Mouse (Mus musculus) lung, postnatal 10 days (tissue): ENCODE data around the gene Hacd1.
A peak's percentile ranks its signal among the peaks of the same experiment; 100 is the strongest.
"Not testable (repeated sequence)": the region's sequence is repeated elsewhere in the genome, so short reads cannot be mapped to it uniquely, and the experiment has no call there.

Experiments used
- DNase-seq: peaks from one replicate; pipeline ENCODE4 v3.0.0; 2021

Gene Hacd1

DNA sequence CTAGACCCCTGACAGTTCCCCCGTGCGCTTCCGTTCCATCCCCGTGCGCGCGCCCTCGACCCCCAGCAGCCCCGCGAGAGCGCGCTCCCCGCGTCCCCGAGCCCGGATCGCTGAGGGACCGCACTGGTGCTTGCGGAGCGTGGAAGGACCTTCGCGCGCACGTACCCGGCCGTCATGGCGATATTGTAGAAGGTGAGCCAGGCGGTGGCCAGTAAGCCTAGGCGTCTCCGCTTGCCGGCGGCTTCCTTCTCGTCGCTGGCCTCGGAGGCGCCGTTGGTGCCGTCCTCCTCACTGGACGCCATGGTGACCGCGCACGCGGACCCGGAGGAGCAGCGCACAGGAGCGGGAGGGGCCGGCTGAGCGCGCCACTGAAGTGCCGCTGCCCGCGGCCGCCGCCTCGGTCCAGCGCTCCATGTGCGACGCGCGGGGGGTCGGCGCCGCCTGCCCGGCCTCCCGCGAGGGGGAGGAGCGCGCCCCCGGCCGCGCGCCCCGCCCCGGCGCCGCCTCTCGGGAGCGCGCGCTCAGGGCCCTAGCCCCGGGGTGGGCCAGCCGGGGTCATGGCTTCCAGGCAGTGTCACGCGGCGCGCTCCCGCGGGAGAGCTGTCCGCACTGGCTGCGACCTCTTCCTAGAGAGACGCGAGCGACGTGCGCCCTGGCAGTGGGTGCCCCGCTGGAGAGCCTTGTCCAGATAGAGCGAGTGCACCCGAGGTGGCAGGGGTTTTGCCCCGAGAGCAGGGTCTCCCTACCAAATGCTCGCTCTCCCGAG lies at the start of gene Hacd1:
Gene Hacd1, minus strand, starts transcription at position 570 of the 766 bp plus-strand sequence.
- DNase-seq: peak; percentile 88

GRCm38 (mm10) chr2:14103924-14104323 lies 48.0 kb upstream of the Hacd1 start:
- no peak for DNase-seq

DNA sequence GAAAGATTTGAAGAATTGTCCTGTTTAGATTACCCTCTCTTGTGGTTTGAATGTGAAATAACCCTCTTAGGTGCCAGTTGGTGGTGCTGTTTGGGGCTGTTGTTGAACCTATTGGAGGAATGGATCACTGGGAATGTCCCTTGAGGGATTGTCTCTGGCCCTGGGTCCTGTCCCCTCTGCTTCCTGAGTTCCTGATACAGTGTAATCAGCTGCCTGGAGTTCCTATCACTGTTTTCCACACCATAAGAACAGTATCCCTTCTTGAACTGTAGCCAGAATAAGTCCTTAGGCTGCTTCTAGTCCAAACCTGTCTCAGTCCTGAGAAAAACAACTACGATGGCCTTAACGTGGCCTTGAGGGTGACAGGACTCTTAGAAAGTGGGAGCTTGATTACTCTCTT lies 46.7 kb upstream of the Hacd1 start:
- DNase-seq: no peak

- no peak for DNase-seq
Observed at GRCm38 (mm10) chr2:14100533-14100932, 44.6 kb upstream of the Hacd1 start.

DNA sequence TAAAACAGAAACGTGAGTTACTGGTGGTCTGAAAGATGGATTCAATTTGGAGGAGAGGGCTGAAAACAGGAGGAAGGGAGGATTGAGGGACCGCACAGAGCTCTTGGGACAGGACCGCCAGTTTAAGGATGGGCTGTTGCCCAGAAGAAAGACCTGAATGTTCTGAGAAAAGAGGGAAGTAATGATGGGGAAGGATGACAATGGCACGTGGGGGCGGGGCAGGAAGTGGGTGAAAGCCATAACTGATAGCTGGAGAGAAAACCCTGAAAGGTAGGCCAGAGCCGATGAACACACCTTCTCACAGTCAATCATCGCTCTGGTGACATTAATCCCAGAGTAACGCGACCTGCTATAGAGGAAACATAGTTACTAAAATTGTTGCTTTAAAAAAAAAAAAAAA lies 22.6 kb upstream of the Hacd1 start:
- not testable (repeated sequence) for DNase-seq

- DNase-seq: no peak
Observed at GRCm38 (mm10) chr2:14074221-14074901, 18.4 kb upstream of the Hacd1 start.

DNA sequence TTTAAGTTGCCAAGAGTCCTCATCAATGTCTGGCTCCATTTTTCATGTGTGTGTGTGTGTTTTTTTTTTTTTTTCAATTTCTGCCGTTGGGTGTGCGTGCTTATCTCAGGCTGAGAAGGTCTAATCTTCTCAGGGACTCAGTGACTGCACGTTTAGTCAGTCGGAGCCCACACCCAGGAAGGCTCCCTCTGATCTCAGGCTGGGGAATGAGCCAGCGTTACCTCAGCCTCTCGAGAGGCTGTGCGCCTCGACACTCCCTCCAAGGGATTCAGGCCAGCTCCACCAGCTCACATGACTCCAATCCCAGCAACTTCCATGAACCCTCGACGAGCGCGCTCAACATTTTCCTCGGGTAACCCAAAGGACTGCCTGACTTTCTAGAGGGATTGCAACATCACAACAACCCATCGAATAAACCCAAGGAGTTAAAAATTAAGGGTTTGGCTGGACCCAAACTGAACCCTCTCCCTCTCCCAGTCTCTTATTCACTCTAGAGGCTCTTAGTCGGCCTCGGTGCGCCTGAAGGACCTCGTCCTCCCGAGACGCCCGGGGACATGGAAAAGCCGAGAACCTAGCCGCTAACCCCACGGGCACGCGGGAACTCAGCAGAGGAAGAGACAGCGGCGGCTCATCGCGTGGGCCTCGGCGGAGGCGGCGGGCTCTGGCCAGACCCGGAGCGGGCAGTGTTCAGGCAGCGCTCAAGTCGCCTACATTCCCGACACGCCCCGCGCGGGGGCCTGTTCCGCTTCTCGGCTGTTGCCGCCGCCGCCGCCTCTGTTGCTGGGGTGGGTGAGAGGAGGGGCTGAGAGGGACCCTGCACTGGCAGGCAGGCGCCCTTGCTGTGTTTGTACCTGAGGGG lies 17.7 kb upstream of the Hacd1 start, which contains the start of gene Stam:
Gene Stam, plus strand, starts transcription at position 737 of the 859 bp plus-strand sequence.
- peak; percentile 92 for DNase-seq

DNA sequence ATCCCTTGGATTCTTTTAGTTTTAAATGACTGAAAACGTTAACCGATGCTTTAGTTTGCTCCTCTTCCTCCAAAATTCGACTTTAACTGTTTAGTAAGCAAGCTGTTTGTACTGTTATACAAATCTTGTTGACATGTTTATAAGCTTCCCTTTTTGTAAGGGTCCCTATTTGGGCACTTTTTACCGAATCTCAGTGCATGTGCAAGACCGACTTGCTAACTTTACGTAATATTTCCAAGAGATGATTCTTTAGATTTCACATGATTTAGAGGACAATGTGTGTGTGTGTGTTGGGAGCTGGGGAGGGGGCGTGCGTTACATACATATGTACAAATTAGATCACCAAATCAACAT lies 17.1 kb upstream of the Hacd1 start:
- no peak for DNase-seq

DNA sequence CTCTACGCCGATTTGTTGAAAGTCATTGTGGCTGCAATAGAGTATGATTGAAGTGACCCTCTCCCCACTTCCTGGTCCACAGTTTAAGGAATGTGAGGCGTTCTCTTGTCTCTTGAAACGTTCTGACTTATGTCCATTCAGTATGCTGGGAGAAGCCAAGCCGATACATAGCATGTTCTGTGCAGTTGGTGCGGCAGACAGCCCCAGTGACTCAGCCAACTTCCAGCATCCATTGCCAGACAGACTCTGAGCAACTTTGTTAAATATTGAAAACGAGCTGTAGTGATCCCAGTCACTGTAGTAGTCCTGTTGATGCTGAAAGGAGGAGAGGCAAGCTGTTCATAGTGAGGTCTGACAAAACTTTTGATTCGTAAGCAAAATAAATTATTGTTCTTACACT lies 14.5 kb upstream of the Hacd1 start:
- no peak for DNase-seq

DNA sequence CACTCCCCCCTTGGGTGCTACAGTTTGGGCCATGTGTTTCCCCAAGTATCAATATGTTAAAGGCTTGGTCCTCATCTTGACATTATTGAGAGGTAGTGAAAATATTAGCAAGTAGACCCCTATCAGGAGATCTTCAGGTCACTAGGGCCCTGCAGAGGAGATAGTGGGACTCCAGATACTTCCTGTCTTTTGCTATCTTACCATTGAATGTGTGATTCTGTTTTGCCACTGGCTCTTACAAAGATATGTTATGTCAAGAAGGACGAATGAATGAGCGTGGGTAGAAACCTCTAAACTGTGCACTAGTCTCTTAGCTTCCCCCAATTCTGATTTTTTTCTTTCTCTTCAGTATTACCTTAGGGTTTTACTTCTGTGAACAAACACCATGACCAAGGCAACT lies 13.1 kb upstream of the Hacd1 start:
- no peak for DNase-seq

- no peak for DNase-seq
Observed at GRCm38 (mm10) chr2:14065704-14066650, 10.0 kb upstream of the Hacd1 start.

- peak; percentile 77 for DNase-seq
Observed at GRCm38 (mm10) chr2:14055168-14055565, 768 bp downstream of the Hacd1 start.

- no peak for DNase-seq
Observed at GRCm38 (mm10) chr2:14054716-14055115, 1.2 kb downstream of the Hacd1 start.

GRCm38 (mm10) chr2:14054163-14054562 lies 1.8 kb downstream of the Hacd1 start:
- DNase-seq: no peak

- DNase-seq: no peak
Observed at GRCm38 (mm10) chr2:14053618-14054017, 2.3 kb downstream of the Hacd1 start.

GRCm38 (mm10) chr2:14048808-14049207 lies 7.1 kb downstream of the Hacd1 start:
- no peak for DNase-seq

DNA sequence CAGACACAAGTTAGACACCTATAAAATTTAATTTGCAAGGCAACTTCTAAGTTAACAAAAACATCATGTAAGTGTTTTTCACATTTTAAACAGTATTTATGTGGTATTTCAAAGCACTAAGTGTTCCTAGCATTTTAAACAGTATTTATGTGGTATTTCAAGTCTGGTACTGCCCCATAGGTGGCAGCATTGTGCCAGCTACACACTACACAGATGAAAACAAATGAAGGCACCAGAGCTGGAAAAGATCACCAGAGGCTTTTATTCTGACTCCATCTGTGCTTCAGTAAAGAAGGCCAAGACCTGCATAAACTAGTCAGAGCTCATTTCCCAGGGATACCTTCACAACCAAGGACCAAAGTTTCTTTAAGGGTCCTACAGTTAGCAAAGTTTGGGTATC lies 7.6 kb downstream of the Hacd1 start:
- peak; percentile 72 for DNase-seq

DNA sequence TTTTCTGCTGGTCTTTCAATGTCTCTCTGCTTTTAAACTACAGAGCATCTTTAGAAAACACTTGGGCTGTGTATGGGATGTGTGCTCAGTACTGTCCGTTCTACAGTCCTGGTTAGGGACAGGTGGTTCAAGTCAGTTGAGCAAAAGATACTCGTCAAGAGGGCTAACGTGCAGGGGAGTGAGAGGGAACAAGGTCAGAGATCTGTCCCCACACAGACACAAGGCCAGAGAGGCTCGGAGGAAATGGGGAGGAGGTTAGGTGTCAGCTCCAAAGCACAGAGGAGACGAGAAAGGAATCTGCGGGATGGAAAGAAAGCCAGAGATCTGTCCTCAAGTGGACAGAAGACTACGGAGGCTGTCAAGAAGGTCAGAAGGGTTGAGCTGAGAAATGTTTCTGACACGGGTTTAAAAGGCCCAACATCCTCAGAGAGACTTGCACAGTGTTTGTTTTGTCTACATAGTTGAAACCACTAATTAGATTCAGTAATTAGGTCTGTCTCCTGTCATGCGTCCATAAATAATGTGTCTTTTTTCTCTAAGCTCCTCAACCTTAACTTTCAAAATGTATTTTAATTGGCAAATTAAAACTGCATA lies 12.3 kb downstream of the Hacd1 start:
- no peak for DNase-seq

GRCm38 (mm10) chr2:14043011-14043410 lies 12.9 kb downstream of the Hacd1 start:
- no peak for DNase-seq

DNA sequence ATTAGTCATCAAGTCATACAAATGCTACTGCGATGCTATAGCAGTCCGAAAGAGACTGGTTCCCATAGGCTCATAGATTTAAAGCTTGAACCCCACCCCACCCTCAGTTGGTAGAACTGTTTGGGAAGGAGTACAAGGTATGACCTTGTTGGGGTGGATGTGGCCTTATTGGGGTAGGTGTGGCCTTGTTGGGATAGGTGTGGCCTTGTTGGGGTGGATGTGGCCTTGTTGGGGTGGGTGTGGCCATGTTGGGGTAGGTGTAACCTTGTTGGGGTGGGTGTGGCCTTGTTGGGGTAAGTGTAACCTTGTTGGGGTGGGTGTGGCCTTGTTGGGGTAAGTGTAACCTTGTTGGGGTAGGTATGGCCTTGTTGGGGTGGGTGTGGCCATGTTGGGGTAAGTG lies 14.7 kb downstream of the Hacd1 start:
- no peak for DNase-seq

DNA sequence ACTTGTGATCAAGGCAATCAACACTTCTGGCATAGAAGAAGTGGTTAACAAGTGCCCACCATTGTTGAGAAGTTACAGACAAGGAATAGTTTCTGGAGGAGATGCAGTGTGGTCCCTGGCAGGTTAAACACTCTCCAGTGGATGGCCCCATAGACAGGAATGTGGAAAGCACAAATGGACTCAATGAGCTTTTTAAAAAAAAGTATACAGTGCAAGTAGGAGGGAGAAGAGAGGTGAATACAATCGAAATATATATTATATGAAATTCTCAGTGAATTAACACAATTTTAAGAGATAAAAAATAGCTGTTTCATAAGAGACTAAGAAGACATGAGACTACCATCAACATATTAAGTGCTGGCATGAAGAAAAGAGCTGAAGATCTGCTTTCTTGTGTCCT lies 36.7 kb downstream of the Hacd1 start:
- DNase-seq: no peak

- DNase-seq: no peak
Observed at GRCm38 (mm10) chr2:14005121-14005520, 50.8 kb downstream of the Hacd1 start.
